Mouse (Mus musculus): ENCODE measurements around the gene Dnaja2. TPM values are rescaled to one million over a fixed set of nuclear protein-coding genes. Genes with fewer than 3 reads are reported as not detected.

The Dnaja2 gene
- polyA plus RNA-seq, 1 experiment: 32.9 TPM

GRCm38 (mm10) chr8:85487906-85488620, 67.1 kb downstream of the Dnaja2 start:
- Histone ChIP-seq H3K4me1 (ENCODE audit: control insufficient read depth, insufficient read depth, low read length) (no peaks in the 10 kb centered on the region), H3K27ac (ENCODE audit: insufficient read depth, low read depth, low read length) (no peak overlapping the region), H3K36me3 (ENCODE audit: control insufficient read depth, insufficient read depth, low read length) (no peaks in the 10 kb centered on the region), H3K4me3 (ENCODE audit: insufficient read depth, low read depth, low read length) (no peak overlapping the region), H3K27me3 (replicated peaks; ENCODE audit: control insufficient read depth, insufficient read depth, low read length) (no peaks in the 10 kb centered on the region)
- 64% methylated on average over 20 of the region's 20 CpGs for WGBS
- no peak for DNase-seq
- no peak for TF ChIP-seq CTCF (conservative IDR thresholded peaks at IDR 0.05; ENCODE audit: insufficient read depth, insufficient read length, low read depth, low read length)
- no peak for TF ChIP-seq POLR2A (IDR thresholded peaks at IDR 0.05; ENCODE audit: low read depth, low read length)

Other genes starting within 250 kb of the Dnaja2 start
- 0.62 and 0.77 TPM in 2 replicates for gene Mylk3, start 169.0 kb downstream of the Dnaja2 start, polyA plus RNA-seq (2012; rRNA removed)
- 4.2 and 6.9 TPM in 2 replicates for gene 4921524J17Rik, start 122.5 kb downstream of the Dnaja2 start, polyA plus RNA-seq (2012; rRNA removed)
- 51.5 and 55.9 TPM in 2 replicates for gene Gpt2, start 62.8 kb downstream of the Dnaja2 start, polyA plus RNA-seq (2012; rRNA removed)
- gene Neto2, start 145.6 kb upstream of the Dnaja2 start, polyA plus RNA-seq (2012; rRNA removed): 0.09 and 0.14 TPM in 2 replicates